Mouse (Mus musculus): ENCODE data around the gene Cdk15.

- TF ChIP-seq CTCF (IDR thresholded peaks at IDR 0.05; ENCODE audit: borderline replicate concordance, control insufficient read depth, extremely low read depth, insufficient read depth, low read length, poor library complexity) (no peak), POLR2A (IDR thresholded peaks at IDR 0.05; ENCODE audit: control insufficient read depth, extremely low read depth, insufficient read depth, low read length, poor library complexity) (no peak)
Measured at GRCm38 (mm10) chr1:59247602-59248001, 9.1 kb upstream of the Cdk15 start.
